Mouse (Mus musculus) bone marrow macrophage, adult 2 months (primary cell): ENCODE data around the gene Prss44. TPM values are rescaled to one million over a fixed set of nuclear protein-coding genes. Genes with fewer than 3 reads are reported as not detected.
A peak's percentile ranks its signal among the peaks of the same experiment; 100 is the strongest.

Experiments
- H3K27ac ChIP-seq: 2 replicates; pipeline ENCODE4 v1.5.1; 2012; ENCODE audit warnings: low read depth, low read length; ENCODE audit not compliant: insufficient read depth
- H3K4me1 ChIP-seq: 2 replicates; pipeline ENCODE4 v1.6.1; 2012; ENCODE audit warnings: low read length; ENCODE audit not compliant: control insufficient read depth, insufficient read depth
- H3K4me3 ChIP-seq: 2 replicates; pipeline ENCODE4 v1.5.1; 2012; ENCODE audit warnings: mild to moderate bottlenecking, low read length, moderate library complexity; ENCODE audit not compliant: insufficient read depth
- CTCF ChIP-seq: IDR thresholded peaks from 2 replicates; pipeline ENCODE4 v1.5.1; 2012; ENCODE audit warnings: low read depth, mild to moderate bottlenecking, low read length, moderate library complexity
- POLR2A ChIP-seq: IDR thresholded peaks from 2 replicates; pipeline ENCODE4 v1.6.1; 2012; ENCODE audit warnings: mild to moderate bottlenecking, low read depth, low read length, borderline replicate concordance
- polyA plus RNA-seq: library from polyadenylated mRNA; stranded (reverse); fragments of >200 nt; gene quantifications from 2 replicates; pipeline ENCODE4 v1.2.4, GENCODE M21; 2012; ENCODE audit not compliant: missing spikeins, insufficient read depth, insufficient read length

Gene Prss44
- not detected in 2 replicates for polyA plus RNA-seq

DNA sequence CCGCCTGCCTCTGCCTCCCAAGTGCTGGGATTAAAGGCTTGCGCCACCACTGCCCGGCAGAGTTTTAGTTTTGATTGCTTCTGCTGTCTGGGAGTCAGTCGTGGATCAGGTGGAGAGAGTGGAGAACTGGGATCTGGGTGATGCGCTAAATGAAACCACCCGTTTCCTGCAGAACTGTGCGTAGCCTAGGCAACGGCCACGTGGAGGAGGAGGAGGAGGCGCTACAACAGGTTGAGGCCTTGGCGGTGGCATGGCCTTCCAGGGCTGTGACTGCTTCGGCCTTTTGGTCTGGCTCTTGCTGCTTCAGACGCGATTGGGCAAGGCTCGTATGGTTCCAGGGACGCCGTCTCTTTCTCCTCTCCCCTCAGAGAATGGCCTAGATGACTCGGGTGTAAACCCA is at the start of gene Prss44:
Gene Prss44, plus strand, starts transcription at position 206 of the 400 bp plus-strand sequence.
- H3K27ac ChIP-seq: no peak within 1 kb of the TSS
- no peak within 1 kb of the TSS for H3K4me3 ChIP-seq
- no peak for TF ChIP-seq CTCF
- no peak for TF ChIP-seq POLR2A
- 0 out of 2 replicates have a peak, but pooled peaks cover 3% of the 10 kb centered on the region for H3K4me1 ChIP-seq

GRCm38 (mm10) chr9:110772336-110772735 is 41.5 kb upstream of the Prss44 start:
- Histone ChIP-seq H3K27ac (no peak overlapping the region), H3K4me1 (no peaks in the 10 kb centered on the region), H3K4me3 (no peak overlapping the region)
- TF ChIP-seq CTCF (no peak), POLR2A (no peak)

GRCm38 (mm10) chr9:110774403-110775268 is 39.2 kb upstream of the Prss44 start:
- no peak overlapping the region for H3K4me3 ChIP-seq
- H3K4me1 ChIP-seq: no peaks in the 10 kb centered on the region
- TF ChIP-seq POLR2A (no peak), CTCF (no peak)
- no peak overlapping the region for H3K27ac ChIP-seq

GRCm38 (mm10) chr9:110775269-110776022 is 38.3 kb upstream of the Prss44 start:
- Histone ChIP-seq H3K27ac (no peak overlapping the region), H3K4me1 (no peaks in the 10 kb centered on the region), H3K4me3 (no peak overlapping the region)
- TF ChIP-seq POLR2A (no peak), CTCF (no peak)

DNA sequence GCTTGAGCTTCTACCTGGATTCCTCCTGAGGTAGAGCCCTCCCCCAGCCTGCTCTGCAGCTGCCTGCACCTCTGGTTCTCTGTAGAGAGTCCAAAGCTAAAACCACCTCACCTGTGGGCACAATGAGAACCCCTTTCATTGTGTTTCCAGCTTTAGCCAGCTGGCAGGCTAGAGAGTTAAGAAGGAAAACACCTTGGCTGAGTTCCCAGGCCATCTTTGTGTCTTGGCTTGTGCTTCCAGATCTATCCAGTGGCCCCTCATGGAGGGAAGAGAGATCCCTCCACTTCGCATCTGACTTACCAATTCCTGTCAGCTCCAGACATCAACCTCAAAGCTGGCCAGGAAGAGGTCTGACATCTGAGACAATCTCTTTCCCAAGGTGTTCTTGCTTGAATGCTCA is 35.7 kb upstream of the Prss44 start:
- H3K4me1 ChIP-seq: peaks cover 7% of the 10 kb centered on the region
- no peak for TF ChIP-seq CTCF
- H3K27ac ChIP-seq: no peak overlapping the region
- no peak overlapping the region for H3K4me3 ChIP-seq

GRCm38 (mm10) chr9:110778559-110778958 is 35.2 kb upstream of the Prss44 start:
- TF ChIP-seq POLR2A (no peak), CTCF (no peak)
- Histone ChIP-seq H3K4me3 (no peak overlapping the region), H3K4me1 (peaks cover 9% of the 10 kb centered on the region), H3K27ac (no peak overlapping the region)

- no peak overlapping the region for H3K4me3 ChIP-seq
- H3K4me1 ChIP-seq: peaks cover 11% of the 10 kb centered on the region
- H3K27ac ChIP-seq: no peak overlapping the region
- TF ChIP-seq POLR2A: no peak
- TF ChIP-seq CTCF: 0 out of 2 replicates have a peak, but pooled peaks have one; percentile 10
Observed at GRCm38 (mm10) chr9:110779242-110779913, 34.4 kb upstream of the Prss44 start.

DNA sequence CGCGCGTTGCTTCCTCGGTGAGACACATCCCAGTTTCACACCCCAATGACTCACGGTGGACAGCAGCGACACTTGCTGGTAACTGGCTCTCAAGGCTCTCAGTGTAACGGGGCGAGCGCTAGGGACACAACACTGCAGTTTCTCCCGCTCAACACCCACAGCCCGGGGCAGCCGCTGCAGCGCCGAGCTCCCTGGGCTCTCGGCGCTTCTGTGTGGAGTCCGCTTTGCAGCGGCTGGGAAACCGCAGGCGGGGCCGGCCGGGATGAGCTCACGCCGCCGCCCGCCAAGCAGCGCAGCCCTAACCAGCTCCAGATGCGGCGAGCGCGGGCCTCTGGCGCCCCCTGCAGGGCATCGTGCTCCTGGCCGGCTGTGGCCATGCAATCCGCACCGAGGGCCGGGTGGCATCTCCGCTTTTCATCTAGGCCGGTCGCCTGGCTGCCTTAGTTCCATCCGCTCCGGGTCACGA is 32.5 kb upstream of the Prss44 start:
- Histone ChIP-seq H3K4me1 (peaks cover 16% of the 10 kb centered on the region), H3K4me3 (peak overlapping the region; percentile 58), H3K27ac (0 out of 2 replicates have a peak overlapping the region, but pooled peaks have one; percentile 8)
- peak; percentile 40; the same call in 1 of the 2 replicates for TF ChIP-seq CTCF
- TF ChIP-seq POLR2A: no peak

DNA sequence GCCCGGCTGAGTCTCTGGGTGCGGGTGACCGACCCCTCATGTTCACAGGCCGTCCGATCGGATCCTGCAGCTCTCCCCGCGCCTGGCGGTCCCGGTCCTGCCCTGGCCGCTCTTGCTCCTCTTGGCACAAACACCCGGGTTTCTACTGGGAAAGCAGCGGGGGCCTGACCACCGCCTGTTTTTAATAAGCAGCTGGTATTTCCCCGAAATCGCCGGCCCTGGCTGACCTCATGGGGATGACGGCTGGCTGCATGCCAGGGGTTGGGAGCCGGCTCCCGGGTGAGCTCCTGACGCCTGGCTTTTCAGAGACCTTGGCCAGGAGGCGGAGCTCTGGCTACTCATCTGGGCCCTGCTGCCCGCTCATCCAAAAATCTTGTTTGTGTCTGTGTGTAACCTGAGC is 32.1 kb upstream of the Prss44 start:
- TF ChIP-seq CTCF (no peak), POLR2A (no peak)
- Histone ChIP-seq H3K4me1 (peaks cover 16% of the 10 kb centered on the region), H3K27ac (0 out of 2 replicates have a peak overlapping the region, but pooled peaks have one; percentile 8), H3K4me3 (peak overlapping the region; percentile 58)
